Mouse (Mus musculus) myocyte (in vitro differentiated cells): Measurements from ENCODE around the gene Ypel4.

ENCODE experiments used
- E2F4 ChIP-seq: IDR thresholded peaks from one replicate; pipeline ENCODE4 v1.6.1; 2011; ENCODE audit warnings: mild to moderate bottlenecking, control low read depth, moderate library complexity; ENCODE audit not compliant: insufficient read depth
- MYOG ChIP-seq, 3 experiments: IDR thresholded peaks; one replicate each; pipeline ENCODE4 v1.6.1; 2011; ENCODE audit warnings: control low read depth in 2 of 3, low read depth in 2 of 3, mild to moderate bottlenecking in 2 of 3; ENCODE audit not compliant: insufficient read length in 2 of 3, control insufficient read depth in 1 of 3, insufficient read depth in 1 of 3
- POLR2A ChIP-seq: IDR thresholded peaks from one replicate; pipeline ENCODE4 v1.6.1; 2011; ENCODE audit warnings: low read depth, mild to moderate bottlenecking, control low read depth, moderate library complexity; ENCODE audit not compliant: insufficient read length

GRCm38 (mm10) chr2:84703497-84703896, 30.4 kb upstream of the Ypel4 start:
- no peak for TF ChIP-seq E2F4
- no peak for TF ChIP-seq POLR2A
- TF ChIP-seq MYOG (IDR thresholded peaks at IDR 0.05; ENCODE audit: control insufficient read depth in 1 of 3, insufficient read depth in 1 of 3, insufficient read length in 2 of 3, low read depth in 2 of 3), result no peak
